ENCODE assay signal across 29 mouse cellular contexts in genomic region chr1:136568738-136569194, GRCm38 (mm10). TPM values are rescaled to one million over a fixed set of nuclear protein-coding genes. Genes with fewer than 3 reads are reported as not detected.
DNase-seq lines count a peak whose midpoint lies in the region; ATAC-seq lines count a peak whose summit lies in the region.
"Had no signal": no experiment of that assay in that cellular context is flagged by ENCODE, and none has a peak within 500 bp of the region (broad histone marks: within the 10 kb centered on the region; RNA-seq: fewer than 3 reads in every experiment).

No protein-coding gene starts in this region.

- H3K9me3 ChIP-seq in midbrain, embryonic 13.5 days: no peaks in the 10 kb centered on the region
- H3K9me3 ChIP-seq: forebrain, embryonic 15.5 days; heart, embryonic 12.5 days; hindbrain, embryonic 13.5 days; kidney, embryonic 15.5 days; liver, embryonic 12.5 days; stomach, embryonic 15.5 days had no signal

- no peak overlapping the region for H3K27ac ChIP-seq in brown adipose tissue, adult 24 weeks (replicated peaks; ENCODE audit: low read depth, low read length)
- H3K27ac ChIP-seq in midbrain, embryonic 13.5 days: no peak overlapping the region
- H3K27ac ChIP-seq: forebrain, embryonic 15.5 days; heart, adult 2 months; hindbrain, embryonic 13.5 days; kidney, embryonic 15.5 days; layer of hippocampus, adult 2 months; liver, embryonic 12.5 days; macrophage; stomach, embryonic 15.5 days had no signal

- no peak overlapping the region for H3K9ac ChIP-seq in midbrain, embryonic 13.5 days (replicated peaks)
- H3K9ac ChIP-seq: forebrain, embryonic 15.5 days; heart, embryonic 12.5 days; hindbrain, embryonic 13.5 days; kidney, embryonic 15.5 days; liver, embryonic 12.5 days; liver, postnatal 0 days; stomach, embryonic 15.5 days had no signal

- H3K4me3 ChIP-seq in brown adipose tissue, adult 24 weeks (ENCODE audit: insufficient read depth, low read depth, low read length): peak overlapping the region; percentile 9; the same call in 1 of the 2 replicates
- H3K4me3 ChIP-seq in midbrain, embryonic 13.5 days (replicated peaks): no peak overlapping the region
- H3K4me3 ChIP-seq: forebrain, embryonic 15.5 days; heart, adult 2 months; heart, embryonic 12.5 days; hindbrain, embryonic 13.5 days; kidney, embryonic 15.5 days; layer of hippocampus, adult 2 months; liver, embryonic 12.5 days; stomach, embryonic 15.5 days had no signal

- no peak for ATAC-seq in midbrain, embryonic 13.5 days
- ATAC-seq: forebrain, embryonic 15.5 days; liver, embryonic 12.5 days; Patski had no signal

- DNase-seq in 416B (ENCODE audit: low read depth): peak; percentile 17
- peak; percentile 43 for DNase-seq in CD4-positive, CD25-positive, alpha-beta regulatory T cell, adult 2 months (ENCODE audit: low read depth, low spot score)
- peak; percentile 46 for DNase-seq in ES-CJ7 (ENCODE audit: low read depth, low spot score)
- no peak for DNase-seq in gastrocnemius, adult 18-20 months (ENCODE audit: low spot score)
- DNase-seq in layer of hippocampus, postnatal 10 days (ENCODE audit: low spot score in 2 of 2): no peak
- no peak for DNase-seq in cerebellum, adult 18-20 months
- DNase-seq: B cell, adult 2 months; cerebellum, adult 9-10 months; cerebellum, postnatal 36 days; heart, adult 2 months; heart, postnatal 4 days; layer of hippocampus, postnatal 36 days; left cerebral cortex, postnatal 4 days; liver, postnatal 0 days; lung, postnatal 10 days; midbrain, embryonic 14.5 days; thymus, adult 18-20 months; thymus, postnatal 4 days had no signal

- 95% methylated on average over 11 of the region's 11 CpGs for WGBS in midbrain, embryonic 13.5 days

- H3K36me3 ChIP-seq in midbrain, embryonic 13.5 days: no peaks in the 10 kb centered on the region
- H3K36me3 ChIP-seq: forebrain, embryonic 15.5 days; heart, embryonic 12.5 days; hindbrain, embryonic 13.5 days; kidney, embryonic 15.5 days; liver, embryonic 12.5 days; stomach, embryonic 15.5 days had no signal

- H3K27me3 ChIP-seq in midbrain, embryonic 13.5 days: peaks cover 5% of the 10 kb centered on the region; the same call in 1 of the 2 replicates
- H3K27me3 ChIP-seq: forebrain, embryonic 15.5 days; heart, embryonic 12.5 days; kidney, embryonic 15.5 days; Patski; stomach, embryonic 15.5 days had no signal

- H3K4me2 ChIP-seq in midbrain, embryonic 13.5 days (replicated peaks): no peak overlapping the region
- H3K4me2 ChIP-seq: forebrain, embryonic 15.5 days; heart, embryonic 12.5 days; hindbrain, embryonic 13.5 days; kidney, embryonic 15.5 days; liver, embryonic 12.5 days; stomach, embryonic 15.5 days had no signal

- H3K4me1 ChIP-seq in brown adipose tissue, adult 24 weeks (ENCODE audit: control insufficient read depth, insufficient read depth, insufficient read length, low read length): no peaks in the 10 kb centered on the region
- H3K4me1 ChIP-seq in midbrain, embryonic 13.5 days (replicated peaks): peaks cover 11% of the 10 kb centered on the region

RNA-seq across cellular contexts. Expression of gene Zfp281, which starts 55.9 kb away (rescaled TPM):
- polyA plus RNA-seq in brown adipose tissue, adult 24 weeks (2012; ENCODE audit: insufficient read depth, insufficient read length, missing spikeins): 4.3 TPM in 2 replicates
- total RNA-seq in gastrocnemius, adult 18-20 months (2021): 10 to 100 TPM in 1 of 2 experiments, 1 to 10 TPM in 1; 8.5 to 10.1 TPM
- 10 to 100 TPM; 26.5 to 28.9 TPM for total RNA-seq in layer of hippocampus, postnatal 10 days (2021)
- 29.2 and 30.2 TPM in 2 replicates for polyA plus RNA-seq in midbrain, embryonic 13.5 days (2015; fragmentation: Nextera tagmentation; extraction: Ambion mirVana)

Comparison
In these comparisons a context has a peak if more than half of its experiments do, and no peak if none do; other contexts are left out.
1. DNase-seq: peak in 416B (single experiment), CD4-positive, CD25-positive, alpha-beta regulatory T cell, adult 2 months (single experiment) and ES-CJ7 (single experiment); none in gastrocnemius, adult 18-20 months (single experiment), layer of hippocampus, postnatal 10 days (0 of 2) and cerebellum, adult 18-20 months (0 of 2).